Mouse (Mus musculus): ENCODE data around the gene Fadd.

The Fadd gene

DNA sequence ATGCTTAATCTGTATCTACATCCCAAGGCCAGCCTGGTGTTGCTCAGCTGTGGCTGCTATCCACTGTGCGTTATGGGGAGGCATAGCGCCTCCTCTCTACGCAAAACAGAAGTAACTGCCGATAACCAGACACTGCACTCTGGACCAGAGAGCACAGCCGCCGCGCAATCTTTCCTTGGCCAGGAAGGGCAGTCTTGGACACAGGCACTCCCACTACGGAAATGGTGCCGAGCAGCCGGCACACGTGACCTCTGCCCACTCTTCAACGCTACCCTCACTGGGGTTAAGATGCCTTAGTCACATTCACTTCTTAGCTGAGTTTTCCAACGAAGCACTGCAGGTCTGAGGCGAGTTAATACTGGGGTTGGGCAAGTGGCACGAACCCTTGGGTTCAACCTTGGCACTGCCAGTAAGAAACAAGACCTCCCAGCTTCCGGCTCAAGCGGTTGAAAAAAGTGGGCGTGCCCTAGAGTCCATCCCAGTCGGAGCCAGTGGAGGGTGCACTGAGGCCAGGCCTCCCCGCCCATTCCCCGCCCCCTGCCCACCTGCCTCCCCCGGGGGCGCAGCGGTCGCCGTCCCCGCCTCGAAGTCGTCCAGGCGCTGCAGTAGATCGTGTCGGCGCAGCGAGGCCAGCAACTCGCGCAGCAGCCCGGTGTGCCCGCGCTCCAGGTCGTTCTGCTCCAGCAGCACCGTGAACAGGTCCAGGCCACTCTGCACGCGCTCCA is 542 bp downstream of the Fadd start:
- in situ Hi-C loops (cut with MboI; ENCODE audit: low sequenced_read_pairs), result loop anchor here (5.0 kb wide), 1 partner anchor 191 kb away; no protein-coding TSS in a partner anchor

DNA sequence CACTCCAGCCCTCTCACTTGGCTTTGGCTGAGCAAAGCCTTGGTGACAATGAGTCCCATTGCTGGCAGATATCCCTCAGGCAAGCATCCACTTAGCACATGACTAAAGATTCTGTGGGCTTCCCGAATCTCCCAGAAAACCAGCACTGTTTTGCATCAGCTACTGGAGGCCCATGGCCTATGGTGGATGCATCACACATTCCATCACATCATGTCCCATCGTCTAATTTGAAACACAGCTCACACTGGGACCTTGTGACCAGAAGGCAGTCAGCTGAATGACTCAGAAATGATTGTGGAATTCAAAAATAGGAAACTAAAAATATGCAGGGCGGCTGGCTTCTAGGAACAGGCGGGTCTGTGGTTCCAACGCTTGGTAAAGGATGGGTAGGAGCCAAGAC is 4.4 kb downstream of the Fadd start:
- in situ Hi-C loops (cut with MboI; ENCODE audit: low sequenced_read_pairs), result no loop called here

DNA sequence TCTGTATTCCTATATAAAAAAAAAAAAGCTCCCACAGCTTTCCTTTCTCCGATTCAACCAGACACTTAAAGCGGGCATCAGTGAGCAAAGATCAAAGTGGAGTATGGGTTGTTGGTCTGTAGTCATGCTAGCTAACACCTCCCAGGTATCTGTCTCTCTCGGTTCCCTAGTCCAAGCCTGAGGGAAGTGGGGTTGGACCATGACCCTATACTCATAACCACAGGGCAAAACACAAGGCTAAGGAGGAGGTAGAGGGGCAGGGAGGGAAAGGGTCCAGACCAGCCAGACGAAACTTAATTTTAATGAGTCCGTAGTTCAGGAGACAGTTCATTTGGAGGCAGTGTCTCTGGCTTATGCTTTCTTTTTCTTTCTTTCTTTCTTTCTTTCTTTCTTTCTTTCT is 10.0 kb downstream of the Fadd start:
- in situ Hi-C loops (cut with MboI; ENCODE audit: low sequenced_read_pairs), result no loop called here

DNA sequence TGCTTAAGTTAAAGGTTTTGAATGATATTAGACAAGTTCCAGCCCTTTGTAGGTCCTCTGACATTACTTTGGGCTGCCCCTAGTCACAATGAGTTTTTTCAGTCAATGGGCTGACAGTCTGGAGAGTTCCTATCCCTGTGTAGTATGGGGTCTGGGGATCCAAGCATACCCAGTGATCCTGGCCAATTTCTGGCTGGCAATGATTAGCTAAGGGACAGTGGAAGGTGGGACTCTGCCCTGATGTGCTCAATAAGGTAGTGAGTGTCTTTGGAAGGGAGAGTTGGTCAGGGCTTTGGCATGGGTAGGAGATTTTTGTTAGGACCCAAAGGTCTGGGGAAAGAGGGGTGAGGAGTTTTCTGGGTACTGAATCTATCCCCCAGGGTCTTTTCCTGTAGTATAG is 10.7 kb downstream of the Fadd start:
- in situ Hi-C loops (cut with MboI; ENCODE audit: low sequenced_read_pairs), result no loop called here

DNA sequence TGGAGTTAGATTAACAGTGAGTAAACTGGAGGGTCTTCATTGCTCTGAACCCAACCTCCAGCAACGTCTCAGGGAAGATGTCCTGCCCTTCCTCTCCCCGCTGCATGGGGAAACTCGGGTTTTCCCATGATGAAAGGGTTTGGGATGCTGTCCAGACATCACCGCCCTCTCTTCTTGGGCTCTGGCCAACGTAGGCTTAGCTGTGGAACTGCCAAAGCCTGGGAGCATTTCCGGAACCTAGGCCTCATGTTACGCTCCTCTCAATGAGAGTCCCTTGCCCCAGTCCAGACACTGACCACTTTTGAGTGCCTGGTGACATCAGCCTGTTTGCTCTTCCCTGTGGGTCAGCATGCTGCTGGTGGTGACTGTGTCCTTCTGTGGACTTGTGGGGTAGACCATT is 12.8 kb downstream of the Fadd start:
- in situ Hi-C loops (cut with MboI; ENCODE audit: low sequenced_read_pairs), result no loop called here

DNA sequence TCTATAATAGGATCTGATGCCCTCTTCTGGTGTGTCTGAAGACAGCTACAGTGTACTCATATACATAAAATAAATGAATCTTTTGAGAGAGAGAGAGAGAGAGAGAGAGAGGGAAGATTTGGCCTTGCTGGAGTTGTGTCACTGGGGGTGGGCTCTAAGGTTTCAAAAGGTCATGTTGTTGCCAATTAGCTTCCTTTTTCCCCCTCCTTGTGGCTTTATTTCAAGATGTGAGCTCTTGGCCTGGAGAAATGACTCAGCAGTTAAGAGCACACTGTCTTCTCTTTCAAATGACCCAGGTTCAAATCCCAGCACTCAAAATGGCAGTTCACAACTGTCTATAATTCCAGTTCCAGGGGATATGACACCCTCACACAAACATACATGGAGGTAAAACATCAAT is 14.2 kb downstream of the Fadd start:
- in situ Hi-C loops (cut with MboI; ENCODE audit: low sequenced_read_pairs), result no loop called here

DNA sequence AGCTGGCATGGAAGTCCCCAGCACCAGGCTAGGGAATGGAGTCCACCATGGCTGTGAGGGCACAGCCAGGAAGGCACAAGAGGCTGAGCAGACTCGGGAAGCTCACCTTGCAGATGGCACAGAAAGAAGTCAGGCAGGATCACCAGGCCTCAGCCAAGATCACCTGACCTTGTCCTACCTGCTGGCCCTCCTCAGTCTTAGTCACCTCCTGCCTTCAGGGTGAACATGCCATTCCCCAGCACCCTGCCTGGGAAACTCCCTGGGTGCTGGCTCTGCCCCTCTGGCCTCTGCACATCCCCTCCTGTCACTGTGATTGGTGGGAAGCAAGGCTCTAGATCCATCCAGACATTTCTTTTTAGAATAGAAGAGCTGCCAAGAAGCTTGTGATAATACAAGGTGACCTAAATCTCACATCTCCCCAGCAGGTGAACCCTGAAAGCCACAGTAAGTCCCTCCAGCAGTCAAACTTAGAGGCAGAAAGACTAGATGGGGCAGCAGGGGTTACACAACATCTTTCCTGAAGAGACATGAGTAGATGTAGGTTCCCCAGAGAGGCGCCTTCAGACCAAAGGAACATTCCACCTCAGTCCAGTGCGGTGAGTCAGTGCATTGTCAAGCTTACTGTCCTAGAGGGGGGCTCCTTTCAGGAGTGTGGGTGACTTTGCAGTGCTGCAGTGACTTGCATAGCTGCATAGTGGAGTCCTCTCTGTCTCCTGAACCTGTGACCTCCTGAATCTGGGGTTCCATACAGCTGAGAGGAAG is 15.2 kb downstream of the Fadd start:
- in situ Hi-C loops (cut with MboI; ENCODE audit: low sequenced_read_pairs), result no loop called here

DNA sequence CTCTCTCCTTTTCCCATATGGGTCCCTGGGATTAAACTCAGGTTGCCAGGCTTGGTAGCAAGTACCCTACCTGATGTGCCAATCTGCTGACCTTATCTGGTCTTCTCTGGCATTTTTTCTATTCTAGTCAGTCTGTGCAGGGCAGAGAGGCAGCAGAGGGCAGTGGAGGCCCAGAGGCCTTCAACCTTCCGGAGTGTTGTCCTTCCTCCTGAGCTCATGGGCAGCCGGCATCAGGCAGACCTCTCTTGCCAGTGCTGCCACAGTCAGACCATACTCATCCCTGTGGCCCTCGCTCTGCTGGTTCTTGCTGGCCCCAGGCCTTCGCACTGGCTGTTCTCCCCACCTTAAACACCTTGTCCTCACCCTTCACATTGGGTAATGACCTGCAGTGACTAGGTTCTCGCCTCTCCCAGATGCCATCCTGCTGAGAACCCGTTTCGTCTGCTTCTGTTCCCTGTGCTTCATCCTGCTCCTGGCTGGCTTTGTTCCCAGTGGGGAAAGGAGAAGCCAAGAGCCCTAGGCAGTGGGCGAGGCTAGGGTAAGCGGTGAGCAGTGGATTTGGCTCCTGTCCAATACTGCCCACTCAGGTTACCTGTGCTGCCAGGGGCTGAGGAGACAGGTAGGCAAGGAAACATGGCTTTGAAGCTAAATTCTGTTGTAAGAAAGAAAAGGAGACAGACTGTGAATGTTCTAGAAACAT is 18.7 kb downstream of the Fadd start:
- in situ Hi-C loops (cut with MboI; ENCODE audit: low sequenced_read_pairs), result no loop called here

DNA sequence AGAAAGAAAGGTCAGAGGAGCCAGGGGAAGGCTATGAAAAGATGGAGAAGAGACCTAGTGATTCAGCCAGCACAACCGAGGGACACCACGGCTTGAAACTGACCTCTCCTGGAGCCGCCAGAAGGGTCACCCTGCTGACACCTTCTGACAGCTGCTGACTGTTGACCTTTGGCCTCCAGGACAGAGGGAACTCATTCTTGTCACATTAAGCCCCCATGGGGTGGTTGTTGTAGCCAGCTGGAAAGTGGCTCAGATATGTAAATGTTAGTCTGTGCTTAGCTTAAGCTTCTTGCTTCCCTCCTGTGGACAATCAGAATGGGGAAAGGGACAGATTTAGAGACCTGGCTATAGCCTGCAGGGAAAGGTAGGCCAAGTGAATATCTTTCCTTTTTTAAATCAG is 20.2 kb downstream of the Fadd start:
- in situ Hi-C loops (cut with MboI; ENCODE audit: low sequenced_read_pairs), result no loop called here

DNA sequence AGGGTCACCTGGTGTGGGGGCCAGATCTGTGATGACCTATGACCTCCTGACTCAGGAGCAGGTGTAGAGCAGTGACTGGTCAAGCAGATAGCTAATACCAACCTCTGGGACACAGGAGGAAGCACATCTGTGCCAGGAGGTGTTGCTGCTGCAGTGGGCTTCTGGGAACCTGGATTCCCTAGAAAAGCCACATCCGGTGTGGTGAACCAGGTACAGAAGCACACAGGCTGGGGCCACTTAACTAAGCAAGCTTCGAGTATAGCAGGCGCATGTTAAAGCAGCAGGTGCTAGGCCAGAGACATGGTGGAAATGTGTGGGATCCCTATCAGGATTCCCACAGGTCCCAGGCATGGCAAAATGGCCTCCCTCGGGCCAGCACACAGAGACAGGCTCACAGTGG is 21.7 kb downstream of the Fadd start:
- in situ Hi-C loops (cut with MboI; ENCODE audit: low sequenced_read_pairs), result no loop called here

DNA sequence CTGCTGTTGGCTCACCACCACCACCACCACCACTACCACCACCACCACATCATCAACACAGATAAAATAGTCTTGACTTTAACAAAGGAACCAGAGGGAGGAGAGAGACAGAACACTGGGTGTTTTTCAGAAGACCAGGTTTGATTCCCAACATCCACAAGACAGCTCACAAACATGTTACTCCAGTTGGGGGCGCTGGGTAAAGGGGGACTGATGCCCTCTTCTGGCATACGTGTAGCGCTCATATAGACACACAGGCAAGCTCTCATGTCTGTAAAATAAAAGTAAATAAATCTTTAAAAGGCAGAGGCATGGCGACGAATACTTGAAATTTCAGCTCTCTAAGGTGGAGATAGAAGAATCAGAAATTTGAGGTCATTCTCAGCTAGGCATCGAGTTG is 23.7 kb downstream of the Fadd start:
- in situ Hi-C loops (cut with MboI; ENCODE audit: low sequenced_read_pairs), result no loop called here

DNA sequence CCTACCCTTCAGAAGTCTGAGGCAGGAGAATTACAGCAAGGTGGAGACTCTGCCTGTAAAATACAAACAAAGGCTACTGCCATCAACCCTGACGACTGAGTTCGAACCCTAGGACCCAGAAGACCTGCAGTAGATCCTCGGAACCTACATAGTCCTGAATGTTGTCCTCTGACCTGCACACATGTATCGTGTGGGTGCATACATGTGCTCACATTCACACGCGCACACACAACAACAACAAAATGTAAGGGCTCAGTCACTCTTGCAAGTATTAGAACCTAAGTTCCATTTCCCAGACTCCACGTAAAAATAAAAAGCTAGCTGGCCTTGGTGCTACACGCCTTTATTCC is 28.2 kb downstream of the Fadd start:
- in situ Hi-C loops (cut with MboI; ENCODE audit: low sequenced_read_pairs), result no loop called here

DNA sequence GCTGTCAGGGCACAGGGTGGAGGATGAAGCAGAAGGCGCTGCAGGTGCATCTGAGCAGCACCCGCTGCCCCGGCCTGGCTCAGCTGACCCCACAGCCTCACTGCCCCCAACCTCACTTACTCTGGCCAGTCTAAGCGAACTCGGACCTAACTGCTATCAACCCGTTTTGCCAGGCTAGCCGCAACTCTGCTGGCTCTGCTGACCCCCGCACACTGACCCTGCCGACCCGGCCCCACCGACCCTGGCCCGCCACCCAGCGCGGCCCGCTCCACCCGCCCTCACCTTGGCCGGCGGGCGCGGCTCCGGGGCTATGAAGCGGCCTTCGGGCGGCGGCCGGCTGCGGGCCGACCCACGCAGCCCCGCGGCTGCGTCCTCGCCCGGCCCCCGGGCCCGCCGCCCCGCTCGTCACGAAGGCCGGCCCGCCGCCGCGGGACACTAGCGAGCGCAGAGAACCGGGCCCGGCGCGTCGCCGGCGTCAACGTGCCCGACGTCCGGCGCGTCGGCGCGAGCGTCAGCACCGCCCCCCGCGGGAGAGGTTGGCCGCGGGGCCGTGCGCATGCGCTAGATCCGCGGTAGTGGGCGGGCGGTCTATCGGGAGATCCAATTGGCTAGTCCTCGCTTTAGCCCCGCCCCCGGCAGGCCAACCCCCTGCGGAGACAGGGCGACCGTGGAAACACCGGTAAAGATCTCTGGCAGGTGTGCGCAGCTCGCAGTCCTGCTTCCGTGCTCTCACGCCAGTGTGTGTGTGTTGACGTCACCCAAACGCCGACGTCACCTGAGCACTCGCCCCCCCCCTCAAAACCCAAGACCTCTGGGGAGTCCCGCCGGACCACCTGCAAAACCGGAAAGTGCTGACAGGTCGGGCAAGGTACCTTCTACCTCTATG is 28.8 kb downstream of the Fadd start, which contains the start of gene Ppfia1:
Gene Ppfia1 (minus strand): TSS at position 493 of the 886 bp plus-strand sequence.
- in situ Hi-C loops (cut with MboI; ENCODE audit: low sequenced_read_pairs), result no loop called here

DNA sequence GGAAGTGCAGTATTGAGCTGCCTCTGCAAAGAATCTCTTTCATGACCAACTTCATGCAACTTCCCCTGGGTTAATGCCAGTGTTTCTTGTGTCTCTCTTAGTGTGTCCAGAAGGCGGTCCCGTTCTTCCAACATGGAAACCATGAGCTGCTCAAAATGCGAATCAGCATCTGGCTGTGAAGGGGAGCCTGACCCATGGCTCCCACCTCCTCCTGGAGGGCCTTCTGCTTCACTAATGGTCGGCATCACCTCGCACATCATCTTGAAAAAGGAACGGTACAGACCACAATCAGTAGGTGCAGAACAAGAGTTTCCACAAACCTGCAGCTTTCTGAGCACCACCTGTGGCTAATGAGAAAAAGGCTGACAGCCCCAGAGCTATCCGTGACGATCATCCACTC is 30.0 kb downstream of the Fadd start:
- in situ Hi-C loops (cut with MboI; ENCODE audit: low sequenced_read_pairs), result no loop called here

DNA sequence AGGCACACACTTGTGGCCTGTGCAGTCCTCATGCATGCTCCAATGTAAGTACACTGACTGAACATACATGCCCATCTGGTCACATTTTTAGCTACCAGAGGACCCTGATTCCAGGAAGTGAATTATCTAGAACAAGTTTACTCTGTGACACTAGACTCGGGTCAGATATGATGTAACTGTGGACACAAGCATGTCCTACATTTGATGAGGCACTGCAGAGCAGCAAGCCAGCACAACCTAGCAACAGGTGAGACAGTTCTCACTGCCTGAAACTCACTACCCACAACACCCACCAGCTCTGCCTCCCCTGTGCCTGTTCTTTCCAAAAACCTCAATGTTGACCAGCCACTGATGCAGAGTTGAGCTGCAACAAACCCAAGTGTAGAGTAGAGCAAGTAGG is 31.5 kb downstream of the Fadd start:
- in situ Hi-C loops (cut with MboI; ENCODE audit: low sequenced_read_pairs), result no loop called here

DNA sequence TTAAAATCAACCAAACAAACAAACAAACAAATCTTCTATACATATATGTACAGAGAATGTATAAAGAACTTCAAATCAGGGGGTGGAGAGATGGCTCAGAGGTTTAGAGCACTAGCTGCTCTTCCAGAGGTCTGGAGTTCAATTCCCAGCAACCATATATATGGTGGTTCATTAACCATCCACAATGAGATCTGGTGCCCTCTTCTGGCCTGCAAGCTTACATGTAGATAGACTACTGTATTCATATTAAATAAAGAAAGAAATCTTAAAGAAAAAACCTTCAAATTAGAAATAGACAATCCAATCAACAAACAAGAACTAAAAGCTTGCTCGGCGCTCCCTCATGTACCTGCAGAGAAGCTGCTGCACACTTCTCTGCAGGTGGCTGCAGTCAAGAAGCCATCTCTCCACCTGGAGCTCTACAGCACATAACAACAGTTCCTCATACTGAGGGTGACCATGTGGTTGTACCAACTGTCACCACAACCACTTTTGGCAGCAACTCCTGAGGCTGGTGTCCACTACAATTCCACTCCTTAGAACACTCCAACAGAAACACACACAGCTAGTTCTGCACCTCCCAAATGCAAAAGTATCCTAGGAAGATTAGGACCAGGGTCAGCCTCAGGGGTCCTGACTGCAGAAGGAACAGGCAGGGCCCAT is 32.2 kb downstream of the Fadd start:
- in situ Hi-C loops (cut with MboI; ENCODE audit: low sequenced_read_pairs), result no loop called here

DNA sequence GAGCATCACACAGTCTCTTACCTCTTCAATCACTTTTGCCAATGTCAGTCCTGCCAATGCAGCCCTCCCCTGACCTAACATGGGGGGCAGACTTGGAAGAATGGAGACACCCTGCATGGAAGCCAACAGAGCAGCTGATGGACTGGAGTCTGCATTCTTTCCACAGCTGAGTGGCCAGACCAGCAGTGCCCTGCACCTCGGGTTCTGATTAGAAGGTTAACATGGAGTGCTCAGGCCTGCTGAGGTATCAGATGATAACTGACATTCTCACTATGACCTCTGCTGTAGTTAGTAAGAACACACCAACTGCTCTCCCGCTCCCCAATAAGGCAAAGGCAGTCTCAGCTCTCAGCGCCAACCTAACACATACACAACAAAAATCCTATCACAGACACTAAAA is 37.0 kb downstream of the Fadd start:
- in situ Hi-C loops (cut with MboI; ENCODE audit: low sequenced_read_pairs), result no loop called here

DNA sequence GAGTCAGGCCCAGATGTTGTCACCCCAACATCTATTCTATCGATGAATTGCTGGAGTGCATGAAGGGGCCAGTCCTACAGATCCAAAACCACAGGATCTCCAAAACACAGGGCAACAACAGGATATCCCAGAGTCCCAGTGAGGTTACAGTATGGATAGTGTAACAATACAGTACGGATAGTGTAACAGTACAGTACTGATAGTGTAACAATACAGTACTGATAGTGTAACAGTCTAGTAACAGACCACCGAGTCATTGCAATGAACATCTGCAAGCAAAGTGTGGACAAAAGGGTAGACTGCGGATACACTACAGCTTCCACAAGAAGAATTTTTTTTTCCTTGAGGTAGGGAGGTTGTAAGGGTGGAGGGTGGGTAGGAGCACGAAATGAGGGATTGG is 40.9 kb downstream of the Fadd start:
- in situ Hi-C loops (cut with MboI; ENCODE audit: low sequenced_read_pairs), result no loop called here

DNA sequence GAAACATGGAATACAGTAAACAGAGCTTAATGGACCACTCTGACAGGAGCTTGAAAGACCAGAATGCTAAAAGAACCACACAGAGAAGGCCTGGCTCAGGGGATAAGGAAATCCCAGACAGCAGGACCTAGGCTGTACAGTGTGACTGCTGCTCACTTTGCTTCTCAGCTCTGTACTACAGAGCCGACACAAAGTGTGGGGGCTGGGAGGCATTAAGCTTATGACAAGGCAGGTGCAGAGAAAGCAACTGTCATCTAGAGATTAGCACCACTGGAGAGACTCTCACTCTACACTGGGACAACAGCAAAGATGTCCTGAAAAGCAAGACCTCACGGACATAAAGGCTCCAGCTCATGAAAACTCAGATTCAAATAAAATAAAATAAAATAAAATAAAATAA is 43.1 kb downstream of the Fadd start:
- in situ Hi-C loops (cut with MboI; ENCODE audit: low sequenced_read_pairs), result no loop called here

DNA sequence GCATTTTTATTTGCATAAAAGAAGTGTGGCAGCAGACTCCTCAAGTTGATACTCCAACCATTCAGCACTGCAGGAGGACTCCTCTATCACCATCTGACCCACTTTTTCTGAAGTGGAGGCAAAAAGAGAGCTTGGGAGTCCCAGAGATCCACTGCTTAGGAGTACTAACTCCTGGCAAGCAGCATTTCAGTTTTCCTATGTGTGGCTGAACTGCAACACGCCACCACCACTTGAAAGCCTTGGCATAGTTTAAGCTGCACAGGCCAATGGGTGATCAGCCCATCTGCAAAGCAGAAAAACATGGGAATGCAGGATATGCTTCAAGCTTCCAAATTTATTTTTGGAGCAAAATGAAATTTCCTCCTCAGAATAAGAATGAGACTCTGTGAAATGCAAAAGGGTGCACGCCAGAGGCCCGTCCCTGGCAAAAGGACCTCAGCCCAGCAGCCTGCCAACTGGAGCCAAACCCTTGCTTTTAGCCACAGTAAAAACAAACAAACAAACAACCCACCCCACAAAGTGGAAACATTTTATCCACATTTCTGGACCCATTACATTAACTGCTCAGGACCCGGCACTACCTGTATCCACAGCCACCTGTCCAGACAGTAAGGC is 44.1 kb downstream of the Fadd start:
- in situ Hi-C loops (cut with MboI; ENCODE audit: low sequenced_read_pairs), result no loop called here

All from CH12F3 (cell line).